Mouse (Mus musculus) large intestine, adult 2 months (tissue): ENCODE results near the gene Ebf4. TPM values are rescaled to one million over a fixed set of nuclear protein-coding genes. Genes with fewer than 3 reads are reported as not detected.

Source experiments
- DNase-seq: peaks from one replicate; pipeline ENCODE4 v3.0.0-alpha.2; 2012; ENCODE audit warnings: low read depth, low spot score
- WGBS: fragments of 180-500 bp; shearing (Covaris S2); methylation state at CpG from one replicate; pipeline ENCODE4 v1.1.7; 2018; 5-methylcytosine and 5-hydroxymethylcytosine counted together
- polyA plus RNA-seq: library from polyadenylated mRNA; depleted of rRNA; stranded (reverse); fragments of >200 nt; gene quantifications from 2 replicates; pipeline ENCODE4 v1.2.3, GENCODE M21; 2012; rRNA removed

Gene Ebf4
- polyA plus RNA-seq, 1 experiment: 1.0 TPM

DNA sequence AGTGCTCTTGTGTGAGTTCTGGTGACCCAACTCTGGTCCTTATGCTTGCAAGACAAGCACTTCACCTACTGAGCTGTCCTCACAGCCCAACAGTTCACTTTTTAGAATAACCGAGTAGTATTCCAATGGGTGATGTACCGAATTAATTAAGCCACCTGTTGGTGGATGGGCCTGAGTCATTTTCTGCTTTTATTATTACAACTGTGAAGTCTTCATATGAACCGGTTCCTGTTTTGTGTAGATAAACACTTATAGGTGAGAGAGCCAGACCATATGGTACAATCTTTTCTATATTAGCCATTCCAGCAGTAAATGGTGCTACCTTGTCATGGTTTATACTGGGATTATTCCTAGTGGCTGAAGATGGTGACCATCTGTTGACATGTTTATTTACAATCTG is 117.8 kb downstream of the Ebf4 start:
- DNase-seq: no peak
- 76% methylated on average over 3 of the region's 3 CpGs for WGBS

DNA sequence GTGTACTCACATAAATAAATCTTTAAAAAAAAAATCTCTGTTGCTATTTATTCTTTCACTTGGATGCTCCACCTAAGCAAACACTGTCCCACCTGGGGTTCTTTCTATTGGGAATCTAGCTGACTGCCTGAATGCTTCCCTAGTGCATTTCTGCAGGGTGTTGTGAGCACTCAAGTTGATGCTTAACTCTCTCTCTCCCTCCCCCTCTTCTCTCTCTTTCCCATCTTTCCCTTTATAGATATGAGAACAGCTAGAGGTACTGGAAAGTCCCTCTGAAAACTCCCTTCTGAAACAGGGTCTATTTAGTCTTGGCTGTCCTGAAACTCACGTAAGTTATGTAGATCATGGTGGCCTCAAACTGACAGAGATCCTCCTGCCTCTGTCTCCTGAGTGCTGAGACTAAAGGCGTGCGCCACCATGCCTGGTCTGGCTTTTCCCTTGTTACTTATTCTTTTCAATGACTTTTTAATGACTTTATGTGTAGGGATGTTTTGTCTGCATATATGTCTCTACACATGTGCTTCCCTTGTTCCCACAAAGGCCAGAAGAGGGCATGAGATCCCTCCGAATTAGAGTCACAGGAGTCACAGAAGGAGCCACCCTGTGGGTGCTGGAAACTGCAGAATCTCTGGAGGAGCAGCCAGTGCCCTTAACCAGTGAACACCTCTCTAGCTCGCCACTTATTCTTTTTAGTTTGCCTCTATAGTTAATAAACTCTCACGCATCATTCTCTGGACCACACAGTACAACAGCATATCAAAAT is 119.3 kb downstream of the Ebf4 start:
- 67% methylated on average over 6 of the region's 6 CpGs for WGBS
- DNase-seq: no peak

Other genes with a start within 250 kb of the Ebf4 start
- gene Tgm6, start 182.8 kb upstream of the Ebf4 start, polyA plus RNA-seq: not detected in 2 replicates
- gene Snrpb, start 115.8 kb upstream of the Ebf4 start, polyA plus RNA-seq: 186 and 221 TPM in 2 replicates
- not detected in 2 replicates for gene Tmc2, start 100.0 kb upstream of the Ebf4 start, polyA plus RNA-seq
- 57.1 and 75.1 TPM in 2 replicates for gene Nop56, start 20.7 kb upstream of the Ebf4 start, polyA plus RNA-seq
- 224 and 301 TPM in 2 replicates for gene Idh3b, start 10.6 kb upstream of the Ebf4 start, polyA plus RNA-seq
- gene Cpxm1, start 102.4 kb downstream of the Ebf4 start, polyA plus RNA-seq: 3.4 and 4.2 TPM in 2 replicates
- not detected in 2 replicates for gene Gm28372, start 110.1 kb downstream of the Ebf4 start, polyA plus RNA-seq
- not detected in 2 replicates for gene 1700020A23Rik, start 110.1 kb downstream of the Ebf4 start, polyA plus RNA-seq
- gene Tmem239, start 111.3 kb downstream of the Ebf4 start, polyA plus RNA-seq: not detected in 2 replicates
- 55.2 and 70.3 TPM in 2 replicates for gene Vps16, start 129.2 kb downstream of the Ebf4 start, polyA plus RNA-seq
- gene Pced1a, start 129.5 kb downstream of the Ebf4 start, polyA plus RNA-seq: 11.0 and 12.5 TPM in 2 replicates
- 26.4 and 32.3 TPM in 2 replicates for gene Ptpra, start 155.1 kb downstream of the Ebf4 start, polyA plus RNA-seq